Mouse (Mus musculus) CH12.LX (cell line): ENCODE results near the gene C1qtnf3.

Experiments used
- CHD1 ChIP-seq: IDR thresholded peaks from 2 replicates; pipeline ENCODE4 v1.6.1; 2012; ENCODE audit warnings: low read depth, low read length, improper control_type of control experiment, inconsistent platforms
- CTCF ChIP-seq, 2 experiments: IDR thresholded peaks in 1 of 2; conservative IDR thresholded peaks in 1 of 2; 2 replicates each; pipeline ENCODE4 v1.5.1; 2011 to 2012; ENCODE audit warnings: low read depth in 2 of 2, low read length in 2 of 2, improper control_type of control experiment in 1 of 2, inconsistent platforms in 1 of 2, mild to moderate bottlenecking in 1 of 2, moderate library complexity in 1 of 2
- EP300 ChIP-seq: IDR thresholded peaks from 2 replicates; pipeline ENCODE4 v1.6.1; 2011; ENCODE audit warnings: low read length, improper control_type of control experiment
- IRF4 ChIP-seq: IDR thresholded peaks from 2 replicates; pipeline ENCODE4 v1.6.1; 2014; ENCODE audit warnings: low read depth, mild to moderate bottlenecking, inconsistent platforms, low read length, improper control_type of control experiment
- JUND ChIP-seq: conservative IDR thresholded peaks from 2 replicates; pipeline ENCODE4 v1.6.1; 2011; ENCODE audit warnings: low read depth, low read length, improper control_type of control experiment
- KAT2A ChIP-seq: IDR thresholded peaks from 2 replicates; pipeline ENCODE4 v1.6.1; 2012; ENCODE audit warnings: low read length, improper control_type of control experiment, inconsistent platforms; ENCODE audit not compliant: insufficient replicate concordance
- MAX ChIP-seq: IDR thresholded peaks from 2 replicates; pipeline ENCODE4 v1.6.1; 2011; ENCODE audit warnings: low read length, improper control_type of control experiment
- MXI1 ChIP-seq: IDR thresholded peaks from 2 replicates; pipeline ENCODE4 v1.6.1; 2011; ENCODE audit warnings: mild to moderate bottlenecking, low read depth, low read length, improper control_type of control experiment
- POLR2A ChIP-seq: IDR thresholded peaks from 2 replicates; pipeline ENCODE4 v1.6.1; 2011; ENCODE audit warnings: low read depth, mild to moderate bottlenecking, improper control_type of control experiment, low read length
- POLR2AphosphoS2 ChIP-seq: IDR thresholded peaks from 2 replicates; pipeline ENCODE4 v1.6.1; 2011; ENCODE audit warnings: low read depth, low read length, improper control_type of control experiment
- RAD21 ChIP-seq: IDR thresholded peaks from 2 replicates; pipeline ENCODE4 v1.6.1; 2011; ENCODE audit warnings: low read depth, mild to moderate bottlenecking, low read length, improper control_type of control experiment, moderate library complexity
- RCOR1 ChIP-seq: conservative IDR thresholded peaks from 2 replicates; pipeline ENCODE4 v1.6.1; 2012; ENCODE audit warnings: low read depth, mild to moderate bottlenecking, inconsistent platforms, low read length, improper control_type of control experiment
- UBTF ChIP-seq: IDR thresholded peaks from 2 replicates; pipeline ENCODE4 v1.6.1; 2012; ENCODE audit warnings: low read depth, mild to moderate bottlenecking, inconsistent platforms, low read length, improper control_type of control experiment, moderate library complexity
- USF1 ChIP-seq: IDR thresholded peaks from 2 replicates; pipeline ENCODE4 v1.6.1; 2014; ENCODE audit warnings: low read depth, mild to moderate bottlenecking, inconsistent platforms, low read length, improper control_type of control experiment

DNA sequence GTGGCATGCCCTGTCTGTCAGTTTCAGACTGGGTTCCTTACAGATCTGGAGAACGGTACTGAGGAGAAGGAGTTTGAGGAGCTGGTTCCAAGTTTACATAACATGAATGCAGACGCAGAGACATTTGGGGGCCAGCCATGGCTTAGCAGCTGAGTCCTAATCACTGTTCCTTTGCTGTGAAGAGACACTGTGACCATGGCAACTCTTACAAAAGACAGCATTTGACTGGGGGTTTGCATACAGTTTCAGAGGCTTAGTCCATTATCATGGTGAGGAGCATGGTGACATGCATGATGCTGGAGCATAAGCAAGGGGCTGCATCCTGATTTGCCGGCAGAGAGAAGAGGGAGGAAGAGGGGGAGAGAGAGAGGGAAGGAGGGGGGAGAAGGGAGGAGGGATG is 29.6 kb upstream of the C1qtnf3 start:
- TF ChIP-seq CTCF (conservative IDR thresholded peaks at IDR 0.05 in 1 of 2, IDR thresholded peaks at IDR 0.05 in 1 of 2; ENCODE audit: low read depth in 2 of 2, low read length in 2 of 2), result no peak
- no peak for TF ChIP-seq RCOR1
- no peak for TF ChIP-seq USF1
- TF ChIP-seq POLR2A, result no peak
- no peak for TF ChIP-seq RAD21
- TF ChIP-seq MAX, result no peak
- no peak for TF ChIP-seq POLR2AphosphoS2
- no peak for TF ChIP-seq UBTF
- no peak for TF ChIP-seq MXI1
- TF ChIP-seq KAT2A, result no peak
- no peak for TF ChIP-seq JUND
- no peak for TF ChIP-seq CHD1
- no peak for TF ChIP-seq IRF4
- TF ChIP-seq EP300, result no peak
